Mouse (Mus musculus) liver, postnatal 0 days (tissue): ENCODE measurements at regions not wholly inside any gene's neighbourhood (a gene's known extent, or its start where the extent isn't known, plus 50 kb on each side); places are given as distances from the start of the nearest gene placed in this dataset.

ENCODE experiments used
- ATAC-seq: fragments of 200-750 bp; cut with Nextera tagmentation; 2 replicates; pipeline ENCODE4 v1.8.0; 2017; ENCODE audit warnings: mild to moderate bottlenecking, moderate library complexity
- DNase-seq: peaks from one replicate; pipeline ENCODE4 v3.0.0-alpha.2; 2016
- H3K27ac ChIP-seq: fragments of 300-500 bp; sonication (generic); 2 replicates; pipeline ENCODE4 v1.5.1; 2014; ENCODE audit warnings: antibody characterized with exemption, moderate library complexity, mild to moderate bottlenecking, low read depth
- H3K27me3 ChIP-seq: fragments of 300-500 bp; sonication (generic); 2 replicates; pipeline ENCODE4 v1.6.1; 2014; ENCODE audit warnings: low read length, control low read depth, mixed read lengths; ENCODE audit not compliant: insufficient read depth
- H3K36me3 ChIP-seq: fragments of 300-500 bp; sonication (generic); replicated peaks from 2 replicates; pipeline ENCODE4 v1.6.1; 2014; ENCODE audit warnings: mild to moderate bottlenecking, control low read depth, low read length, moderate library complexity, mixed read lengths; ENCODE audit not compliant: insufficient read depth
- H3K4me1 ChIP-seq: fragments of 300-500 bp; sonication (generic); 2 replicates; pipeline ENCODE4 v1.6.1; 2014; ENCODE audit warnings: antibody characterized with exemption, mild to moderate bottlenecking, control low read depth; ENCODE audit not compliant: insufficient read depth
- H3K4me2 ChIP-seq: fragments of 300-500 bp; sonication (generic); 2 replicates; pipeline ENCODE4 v1.6.1; 2014; ENCODE audit warnings: low read depth, mild to moderate bottlenecking, low read length, moderate library complexity, mixed read lengths
- H3K4me3 ChIP-seq: fragments of 300-500 bp; sonication (generic); 2 replicates; pipeline ENCODE4 v1.5.1; 2014; ENCODE audit warnings: low read depth, low read length
- H3K9ac ChIP-seq: fragments of 300-500 bp; sonication (generic); replicated peaks from 2 replicates; pipeline ENCODE4 v1.6.1; 2014; ENCODE audit warnings: mild to moderate bottlenecking, moderate library complexity
- H3K9me3 ChIP-seq: fragments of 300-500 bp; sonication (generic); 2 replicates; pipeline ENCODE4 v1.6.1; 2016; ENCODE audit warnings: mild to moderate bottlenecking, control low read depth, low read length, mixed read lengths
- CTCF ChIP-seq: sonication (generic); IDR thresholded peaks from 2 replicates; pipeline ENCODE4 v1.5.1; 2016; ENCODE audit warnings: antibody characterized with exemption, low read depth
- EP300 ChIP-seq: IDR thresholded peaks from 2 replicates; pipeline ENCODE4 v1.6.1; 2016; ENCODE audit warnings: antibody characterized with exemption, low read depth, mild to moderate bottlenecking
- WGBS: fragments of 180-500 bp; shearing (Covaris S2); extraction: QIAGEN DNeasy Blood & Tissue Kit; methylation state at CpG from one replicate; pipeline ENCODE4 v1.1.7; 2014; ENCODE audit not compliant: insufficient replicate concordance; 5-methylcytosine and 5-hydroxymethylcytosine counted together

DNA sequence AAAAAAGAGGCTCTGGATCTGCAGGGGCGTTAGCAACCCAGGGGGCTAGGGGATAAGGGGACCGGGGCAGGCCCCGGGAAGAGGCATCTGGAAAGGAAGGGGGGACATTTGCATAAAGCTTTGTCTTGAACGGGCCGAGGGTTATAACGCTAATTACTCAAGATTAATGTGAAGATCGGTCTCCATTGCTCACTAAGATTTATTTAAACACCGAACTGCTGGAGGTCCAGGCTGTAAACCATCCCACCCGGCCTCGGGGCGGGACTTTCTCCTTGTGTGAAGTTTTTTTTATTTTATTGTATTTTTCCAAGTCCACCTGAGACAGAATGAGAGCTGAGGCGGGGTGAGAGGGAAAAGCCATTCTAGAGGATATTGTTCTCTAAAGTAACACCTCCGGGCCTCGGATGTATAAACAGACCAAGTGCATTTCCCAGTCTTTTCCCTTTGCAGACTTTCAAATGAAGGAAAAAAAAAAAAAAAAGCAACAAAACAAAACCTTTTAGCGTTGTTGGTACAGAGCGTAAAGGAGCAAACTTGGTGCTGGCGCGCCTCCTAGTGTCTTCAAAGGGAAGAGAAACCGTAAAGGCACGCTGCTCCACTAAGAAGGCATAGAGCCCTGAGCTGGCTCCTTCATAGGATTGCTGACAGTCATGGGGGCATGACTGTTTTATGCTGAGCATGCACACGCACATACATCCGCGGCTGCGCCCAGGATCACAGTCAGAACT is 313.3 kb downstream of the Parp8 start:
- Histone ChIP-seq H3K4me2 (peak overlapping the region; percentile 64), H3K9ac (no peak overlapping the region), H3K4me1 (no peaks in the 10 kb centered on the region), H3K27me3 (peaks cover 50% of the 10 kb centered on the region), H3K9me3 (no peaks in the 10 kb centered on the region), H3K27ac (no peak overlapping the region), H3K4me3 (peak overlapping the region; percentile 32), H3K36me3 (no peaks in the 10 kb centered on the region)
- DNase-seq (peak; percentile 65), ATAC-seq (peak; percentile 77)
- WGBS = under 1% methylated on average over 24 of the region's 24 CpGs
- TF ChIP-seq EP300 (no peak), CTCF (peak; percentile 74)

DNA sequence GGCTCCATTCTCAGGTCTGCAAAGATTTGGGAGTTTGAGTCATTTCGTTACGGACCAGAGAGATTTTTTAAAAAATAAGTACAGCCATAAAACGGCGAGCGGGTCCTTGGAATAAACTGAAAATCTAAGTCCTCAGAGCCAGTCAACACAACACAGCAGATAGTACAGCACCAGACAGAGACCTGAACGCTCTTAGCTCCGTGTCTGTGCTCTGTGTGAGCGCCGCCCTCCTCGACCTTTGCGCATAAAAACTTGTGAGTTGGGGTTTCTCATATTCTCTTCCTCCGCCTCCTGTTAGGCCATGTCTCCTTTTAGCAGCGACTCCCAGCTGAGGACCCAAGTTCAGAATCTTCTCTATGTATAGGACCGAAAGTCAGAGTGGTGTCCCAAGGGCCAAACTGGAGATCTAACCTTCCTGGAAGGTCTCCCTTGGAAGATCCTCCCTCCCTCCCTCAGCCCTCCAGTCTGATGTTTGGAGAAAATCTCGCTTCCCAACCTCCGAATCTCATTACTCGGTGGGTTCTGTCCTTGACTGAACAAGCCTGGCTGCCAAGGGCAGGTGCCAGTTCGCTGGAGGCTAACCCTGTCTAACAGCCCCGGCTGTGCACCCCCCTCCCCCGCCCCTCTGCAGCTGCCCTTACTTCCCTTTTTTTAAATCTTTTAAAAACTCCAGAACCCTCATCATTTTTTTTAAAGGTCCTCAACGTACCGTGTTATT is 314.0 kb downstream of the Parp8 start:
- Histone ChIP-seq H3K27me3 (peaks cover 57% of the 10 kb centered on the region), H3K36me3 (no peaks in the 10 kb centered on the region), H3K4me2 (peak overlapping the region; percentile 64), H3K27ac (no peak overlapping the region), H3K9me3 (no peaks in the 10 kb centered on the region), H3K4me3 (peak overlapping the region; percentile 32), H3K4me1 (no peaks in the 10 kb centered on the region), H3K9ac (no peak overlapping the region)
- peak; percentile 48 for ATAC-seq
- TF ChIP-seq EP300 = no peak
- no peak for TF ChIP-seq CTCF
- peak; percentile 21 for DNase-seq
- WGBS = 3% methylated on average over 22 of the region's 22 CpGs

DNA sequence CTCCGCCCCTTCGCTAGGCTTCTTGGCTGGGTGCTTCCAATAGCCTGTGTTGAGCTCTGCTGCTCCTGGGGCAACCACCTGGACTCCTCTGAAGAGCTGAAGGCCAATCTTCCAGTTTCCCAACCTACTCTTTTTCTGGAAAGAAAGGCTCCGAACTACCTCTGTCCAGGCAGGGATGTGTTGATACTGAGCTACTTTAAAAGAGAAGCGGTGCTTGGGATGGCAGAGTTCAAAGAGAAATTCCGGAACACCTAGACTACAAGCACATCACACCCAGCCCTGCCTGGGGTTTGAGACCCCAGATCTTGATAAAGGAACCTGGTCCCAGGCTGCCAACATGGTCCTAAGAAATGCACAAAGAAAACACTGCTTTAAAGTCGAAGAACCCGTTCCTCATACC is 315.7 kb downstream of the Parp8 start:
- Histone ChIP-seq H3K4me1 (0 out of 2 replicates have a peak, but pooled peaks cover 4% of the 10 kb centered on the region), H3K4me3 (no peak overlapping the region), H3K27ac (no peak overlapping the region), H3K9me3 (no peaks in the 10 kb centered on the region), H3K36me3 (no peaks in the 10 kb centered on the region), H3K9ac (no peak overlapping the region), H3K4me2 (no peak overlapping the region), H3K27me3 (peaks cover 71% of the 10 kb centered on the region)
- WGBS = 20% methylated on average over 7 of the region's 7 CpGs
- TF ChIP-seq EP300 = no peak
- no peak for TF ChIP-seq CTCF
- ATAC-seq (no peak), DNase-seq (no peak)

DNA sequence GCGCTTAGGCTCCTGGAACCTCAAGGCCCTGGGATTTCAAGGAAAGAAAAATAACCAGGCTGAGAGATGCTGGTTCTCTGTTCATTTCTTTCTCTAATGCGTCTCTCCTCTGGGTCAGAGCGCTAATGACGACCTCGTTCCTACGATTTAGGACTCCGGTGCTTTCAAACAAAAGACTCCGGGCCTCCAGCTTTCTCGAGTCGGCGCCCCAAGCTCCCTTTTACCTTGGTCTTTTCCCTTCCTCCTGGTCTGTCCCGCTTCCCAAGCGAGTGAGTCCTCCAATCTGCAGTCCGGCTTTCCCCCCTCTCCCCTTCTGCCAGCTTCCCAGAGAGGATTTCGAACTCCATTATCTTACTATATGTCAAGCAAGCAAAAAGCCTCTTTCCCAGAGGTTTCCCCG is 316.5 kb downstream of the Parp8 start:
- H3K4me2 ChIP-seq = no peak overlapping the region

DNA sequence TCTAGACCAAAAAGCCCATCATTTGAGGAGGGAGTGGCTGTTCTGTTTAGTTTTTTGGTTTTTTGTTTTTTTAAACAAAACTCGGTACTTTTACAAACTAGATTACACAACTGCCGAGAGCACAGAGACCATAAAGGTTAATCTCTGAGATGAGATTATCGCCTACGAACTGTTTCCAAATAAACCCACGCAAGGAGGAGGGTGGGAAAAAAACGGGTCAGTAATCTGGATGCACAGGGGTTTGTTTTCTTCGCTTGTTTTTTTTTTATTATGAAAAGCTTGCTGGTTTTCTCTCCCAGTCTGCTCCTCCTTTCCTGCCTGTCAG is 316.9 kb downstream of the Parp8 start:
- H3K27me3 ChIP-seq = peaks cover 67% of the 10 kb centered on the region
- H3K4me1 ChIP-seq = 0 out of 2 replicates have a peak, but pooled peaks cover 4% of the 10 kb centered on the region
- ATAC-seq (no peak), DNase-seq (no peak)
- H3K4me2 ChIP-seq = no peak overlapping the region
- no peaks in the 10 kb centered on the region for H3K9me3 ChIP-seq
- no peak for TF ChIP-seq EP300
- TF ChIP-seq CTCF = no peak
- no peak overlapping the region for H3K27ac ChIP-seq
- 1% methylated on average over 7 of the region's 7 CpGs for WGBS
- H3K9ac ChIP-seq = no peak overlapping the region
- H3K4me3 ChIP-seq = no peak overlapping the region
- no peaks in the 10 kb centered on the region for H3K36me3 ChIP-seq

More for the DNA sequence above, 316.5 kb downstream of the Parp8 start:
- under 1% methylated on average over 16 of the region's 16 CpGs for WGBS
- Histone ChIP-seq H3K4me3 (no peak overlapping the region), H3K9ac (no peak overlapping the region), H3K27ac (no peak overlapping the region), H3K36me3 (no peaks in the 10 kb centered on the region), H3K27me3 (peaks cover 69% of the 10 kb centered on the region), H3K4me1 (0 out of 2 replicates have a peak, but pooled peaks cover 4% of the 10 kb centered on the region), H3K9me3 (no peaks in the 10 kb centered on the region)
- ATAC-seq (no peak), DNase-seq (no peak)
- TF ChIP-seq CTCF = no peak
- TF ChIP-seq EP300 = no peak

DNA sequence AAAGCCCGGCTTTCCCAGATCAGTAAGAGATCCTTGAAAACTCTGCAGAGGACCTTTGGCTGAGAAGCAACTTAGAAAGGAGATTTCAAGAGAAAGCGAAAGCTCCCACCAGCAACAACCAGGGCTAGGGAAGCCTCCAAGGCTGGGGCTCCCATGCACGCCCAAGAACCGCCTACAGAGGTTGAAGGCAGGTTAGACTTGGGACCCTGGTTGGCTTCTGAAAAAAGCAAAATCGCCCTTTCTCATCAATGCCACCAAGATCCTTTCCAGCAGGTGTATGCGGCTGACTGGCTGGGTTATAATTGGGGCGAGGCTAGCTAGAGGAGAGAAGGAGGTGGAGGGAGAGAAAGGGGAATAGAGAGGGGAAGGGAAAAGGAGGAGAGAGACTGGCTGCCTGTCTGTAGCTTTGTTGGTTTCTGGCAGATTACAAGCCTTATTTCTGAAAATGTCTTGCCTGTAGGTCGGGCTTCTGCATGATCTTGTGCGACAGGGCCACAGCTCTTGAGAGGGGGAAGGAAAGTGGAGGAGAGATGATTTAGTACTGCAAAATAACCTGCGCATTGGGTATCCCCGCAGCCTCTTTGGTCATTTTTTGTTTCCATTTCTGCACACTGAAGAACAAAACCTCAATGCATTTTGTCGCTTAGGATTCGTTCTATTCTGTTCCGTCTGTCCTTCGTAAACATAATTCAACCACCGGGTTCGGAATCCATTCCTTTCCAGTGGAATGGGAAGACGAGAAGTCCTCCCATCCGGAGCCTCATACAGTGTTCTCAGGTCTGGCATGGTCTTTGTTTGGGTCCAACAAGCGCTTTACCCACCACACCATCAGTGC is 317.5 kb downstream of the Parp8 start:
- 0 out of 2 replicates have a peak, but pooled peaks cover 4% of the 10 kb centered on the region for H3K4me1 ChIP-seq
- TF ChIP-seq CTCF = no peak
- TF ChIP-seq EP300 = no peak
- no peaks in the 10 kb centered on the region for H3K36me3 ChIP-seq
- H3K9ac ChIP-seq = no peak overlapping the region
- WGBS = 5% methylated on average over 20 of the region's 20 CpGs
- H3K27ac ChIP-seq = no peak overlapping the region
- DNase-seq = no peak
- H3K4me2 ChIP-seq = peak overlapping the region; percentile 42; the same call in 1 of the 2 replicates
- peaks cover 65% of the 10 kb centered on the region for H3K27me3 ChIP-seq
- ATAC-seq = no peak
- H3K4me3 ChIP-seq = no peak overlapping the region
- H3K9me3 ChIP-seq = no peaks in the 10 kb centered on the region
